Mouse (Mus musculus) stomach, embryonic 14.5 days (tissue): ENCODE measurements around the gene Gtpbp8. TPM values are rescaled to one million over a fixed set of nuclear protein-coding genes. Genes with fewer than 3 reads are reported as not detected.

Experiments used
- ATAC-seq: fragments of 200-750 bp; cut with Nextera tagmentation; 2 replicates; pipeline ENCODE4 v1.8.0; 2017; ENCODE audit warnings: low read depth, moderate TSS enrichment; ENCODE audit not compliant: insufficient number of reproducible peaks, insufficient read depth, low FRiP score
- H3K27ac ChIP-seq: fragments of 300-500 bp; sonication (generic); 2 replicates; pipeline ENCODE4 v1.5.1; 2014; ENCODE audit warnings: mild to moderate bottlenecking, low read length, moderate library complexity, mixed read lengths
- H3K27me3 ChIP-seq: fragments of 300-500 bp; sonication (generic); 2 replicates; pipeline ENCODE4 v1.6.1; 2014; ENCODE audit warnings: low read length, control low read depth, mixed read lengths; ENCODE audit not compliant: control insufficient read depth, insufficient read depth
- H3K36me3 ChIP-seq: fragments of 300-500 bp; sonication (generic); 2 replicates; pipeline ENCODE4 v1.6.1; 2014; ENCODE audit warnings: mild to moderate bottlenecking, control low read depth, low read length, moderate library complexity, mixed read lengths; ENCODE audit not compliant: control insufficient read depth, insufficient read depth
- H3K4me1 ChIP-seq: fragments of 300-500 bp; sonication (generic); 2 replicates; pipeline ENCODE4 v1.6.1; 2014; ENCODE audit warnings: low read length, control low read depth, mixed read lengths; ENCODE audit not compliant: control insufficient read depth, insufficient read depth
- H3K4me2 ChIP-seq: fragments of 300-500 bp; sonication (generic); replicated peaks from 2 replicates; pipeline ENCODE4 v1.6.1; 2014; ENCODE audit warnings: low read depth, low read length, control low read depth
- H3K4me3 ChIP-seq: fragments of 300-500 bp; sonication (generic); 2 replicates; pipeline ENCODE4 v1.5.1; 2014; ENCODE audit warnings: low read depth, low read length, control low read depth
- H3K9ac ChIP-seq: fragments of 300-500 bp; sonication (generic); replicated peaks from 2 replicates; pipeline ENCODE4 v1.6.1; 2014; ENCODE audit warnings: low read depth, mild to moderate bottlenecking, control low read depth, low read length, moderate library complexity, mixed read lengths
- H3K9me3 ChIP-seq: fragments of 300-500 bp; sonication (generic); 2 replicates; pipeline ENCODE4 v1.6.1; 2016; ENCODE audit warnings: low read depth, low read length, control low read depth; ENCODE audit not compliant: control insufficient read depth
- WGBS: fragments of 180-500 bp; shearing (Covaris S2); extraction: QIAGEN DNeasy Blood & Tissue Kit; methylation state at CpG from one replicate; pipeline ENCODE4 v1.1.7; 2014; 5-methylcytosine and 5-hydroxymethylcytosine counted together
- polyA plus RNA-seq: library from polyadenylated mRNA; unstranded; fragments of >200 nt; fragmentation: Nextera tagmentation; extraction: Ambion mirVana; gene quantifications from 2 replicates; pipeline ENCODE4 v1.2.1, GENCODE M21; 2014

Gene Gtpbp8
- polyA plus RNA-seq, 1 experiment from 2014 or later: 27.9 TPM

GRCm38 (mm10) chr16:44767967-44768366 lies 21.8 kb upstream of the Gtpbp8 start:
- H3K4me2 ChIP-seq: no peak overlapping the region
- H3K27ac ChIP-seq: no peak overlapping the region
- no peaks in the 10 kb centered on the region for H3K9me3 ChIP-seq
- no peaks in the 10 kb centered on the region for H3K4me1 ChIP-seq
- no peak overlapping the region for H3K9ac ChIP-seq
- ATAC-seq: peak; percentile 37; the same call in 1 of the 2 replicates
- 45% methylated on average over 2 of the region's 2 CpGs for WGBS
- no peaks in the 10 kb centered on the region for H3K27me3 ChIP-seq
- no peaks in the 10 kb centered on the region for H3K36me3 ChIP-seq
- no peak overlapping the region for H3K4me3 ChIP-seq

GRCm38 (mm10) chr16:44767506-44767905 lies 21.3 kb upstream of the Gtpbp8 start:
- ATAC-seq: no peak
- 82% methylated on average over 7 of the region's 7 CpGs for WGBS
- Histone ChIP-seq H3K36me3 (no peaks in the 10 kb centered on the region), H3K4me3 (no peak overlapping the region), H3K27me3 (no peaks in the 10 kb centered on the region), H3K27ac (no peak overlapping the region), H3K4me1 (no peaks in the 10 kb centered on the region), H3K4me2 (no peak overlapping the region), H3K9me3 (no peaks in the 10 kb centered on the region), H3K9ac (no peak overlapping the region)

DNA sequence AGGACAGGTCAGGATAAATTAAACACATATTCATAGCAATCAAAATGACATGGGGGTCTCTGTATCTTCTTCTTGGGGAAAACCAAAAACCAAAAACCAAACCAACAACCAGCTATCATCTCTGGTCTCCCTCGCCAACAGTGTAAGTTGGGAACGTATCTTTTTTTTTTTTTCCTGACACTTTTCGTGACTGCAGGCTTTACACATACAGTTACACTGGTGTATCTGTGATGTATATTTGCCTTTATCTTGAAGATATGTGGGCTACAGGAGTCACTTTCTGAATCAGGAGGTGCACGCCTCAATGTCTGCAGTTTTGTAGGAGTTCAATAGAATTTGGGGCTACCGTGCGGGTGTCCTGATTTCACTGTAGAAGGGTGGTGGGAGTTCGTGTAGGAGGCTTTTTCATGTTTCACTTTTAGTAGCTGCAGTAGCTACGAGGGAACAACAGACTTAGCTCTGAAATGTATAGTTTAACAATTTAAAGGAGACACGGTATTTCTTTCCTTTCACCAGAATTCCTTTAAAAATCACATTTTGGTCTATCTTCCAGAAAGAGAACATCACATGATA lies 20.2 kb upstream of the Gtpbp8 start:
- no peak for ATAC-seq
- H3K4me1 ChIP-seq: no peaks in the 10 kb centered on the region
- H3K9ac ChIP-seq: no peak overlapping the region
- H3K4me3 ChIP-seq: no peak overlapping the region
- H3K36me3 ChIP-seq: no peaks in the 10 kb centered on the region
- no peaks in the 10 kb centered on the region for H3K27me3 ChIP-seq
- WGBS: 83% methylated on average over 9 of the region's 9 CpGs
- no peak overlapping the region for H3K4me2 ChIP-seq
- H3K27ac ChIP-seq: no peak overlapping the region
- H3K9me3 ChIP-seq: no peaks in the 10 kb centered on the region

GRCm38 (mm10) chr16:44765555-44766319 lies 19.6 kb upstream of the Gtpbp8 start, which contains the start of gene Cd200r1:
Cd200r1 (plus strand) TSS chr16:44765736.
- H3K27ac ChIP-seq: no peak within 1 kb of the TSS
- H3K9ac ChIP-seq: no peak within 1 kb of the TSS
- H3K4me3 ChIP-seq: no peak within 1 kb of the TSS
- no peak within 1 kb of the TSS for H3K4me2 ChIP-seq
- H3K36me3 ChIP-seq: no peaks in the 10 kb centered on the region
- no peaks in the 10 kb centered on the region for H3K4me1 ChIP-seq
- H3K9me3 ChIP-seq: no peaks in the 10 kb centered on the region
- no peak for ATAC-seq
- H3K27me3 ChIP-seq: no peaks in the 10 kb centered on the region
- WGBS: 74% methylated on average over 22 of the region's 22 CpGs

GRCm38 (mm10) chr16:44761811-44762210 lies 15.6 kb upstream of the Gtpbp8 start:
- Histone ChIP-seq H3K9me3 (no peaks in the 10 kb centered on the region), H3K27me3 (no peaks in the 10 kb centered on the region), H3K27ac (no peak overlapping the region), H3K4me3 (no peak overlapping the region), H3K9ac (no peak overlapping the region), H3K36me3 (no peaks in the 10 kb centered on the region), H3K4me2 (no peak overlapping the region), H3K4me1 (no peaks in the 10 kb centered on the region)
- WGBS: 67% methylated on average over 1 of the region's 1 CpGs
- ATAC-seq: no peak

GRCm38 (mm10) chr16:44757700-44758099 lies 11.5 kb upstream of the Gtpbp8 start:
- H3K4me3 ChIP-seq: no peak overlapping the region
- no peaks in the 10 kb centered on the region for H3K27me3 ChIP-seq
- no peak overlapping the region for H3K4me2 ChIP-seq
- H3K9me3 ChIP-seq: no peaks in the 10 kb centered on the region
- H3K9ac ChIP-seq: no peak overlapping the region
- ATAC-seq: no peak
- no peak overlapping the region for H3K27ac ChIP-seq
- H3K4me1 ChIP-seq: no peaks in the 10 kb centered on the region
- no peaks in the 10 kb centered on the region for H3K36me3 ChIP-seq
- WGBS: 68% methylated on average over 8 of the region's 8 CpGs

GRCm38 (mm10) chr16:44748007-44748406 lies 1.8 kb upstream of the Gtpbp8 start:
- Histone ChIP-seq H3K4me3 (no peak overlapping the region), H3K4me1 (peaks cover 11% of the 10 kb centered on the region), H3K27me3 (no peaks in the 10 kb centered on the region), H3K4me2 (no peak overlapping the region), H3K27ac (no peak overlapping the region), H3K36me3 (no peaks in the 10 kb centered on the region), H3K9ac (no peak overlapping the region), H3K9me3 (no peaks in the 10 kb centered on the region)
- WGBS: 54% methylated on average over 3 of the region's 3 CpGs
- ATAC-seq: no peak

GRCm38 (mm10) chr16:44745471-44745865 lies 695 bp downstream of the Gtpbp8 start:
- H3K4me2 ChIP-seq: peak overlapping the region; percentile 63
- H3K36me3 ChIP-seq: peaks cover 12% of the 10 kb centered on the region
- WGBS: 7% methylated on average over 14 of the region's 14 CpGs
- H3K9me3 ChIP-seq: no peaks in the 10 kb centered on the region
- peak overlapping the region; percentile 81 for H3K4me3 ChIP-seq
- H3K27ac ChIP-seq: peak overlapping the region; percentile 96
- H3K4me1 ChIP-seq: peaks cover 11% of the 10 kb centered on the region
- no peaks in the 10 kb centered on the region for H3K27me3 ChIP-seq
- peak; percentile 29; the same call in 1 of the 2 replicates for ATAC-seq
- H3K9ac ChIP-seq: peak overlapping the region; percentile 77
